ENCODE assay signal across 8 mouse cellular contexts in genomic region chr19:36925671-36926552, GRCm38 (mm10). TPM values are rescaled to one million over a fixed set of nuclear protein-coding genes. Genes with fewer than 3 reads are reported as not detected.
DNase-seq lines count a peak whose midpoint lies in the region; ATAC-seq and TF ChIP-seq lines count a peak whose summit lies in the region.

Gene Btaf1, plus strand, starts transcription at chr19:36926079.

- in situ Hi-C loops in ES-E14 (cut with MboI; ENCODE audit: low sequenced_read_pairs in 2 of 2, unreplicated experiment in 2 of 2): no loop called here

- TF ChIP-seq CTCF in layer of hippocampus, adult 2 months (conservative IDR thresholded peaks at IDR 0.05): no peak; the same call in 1 of the 2 replicates

- H3K27me3 ChIP-seq in forebrain, embryonic 14.5 days (replicated peaks; ENCODE audit: control insufficient read depth, insufficient read depth, low read length): no peaks in the 10 kb centered on the region
- no peaks in the 10 kb centered on the region for H3K27me3 ChIP-seq in lung, embryonic 15.5 days

- peak within 1 kb of the TSS; percentile 99 for H3K9ac ChIP-seq in ES-E14 (ENCODE audit: insufficient read depth, low read depth, low read length, poor library complexity, severe bottlenecking)
- H3K9ac ChIP-seq in forebrain, embryonic 14.5 days (ENCODE audit: low read length): peak within 1 kb of the TSS; percentile 91
- peak within 1 kb of the TSS; percentile 95 for H3K9ac ChIP-seq in lung, embryonic 15.5 days

- peak; percentile 79 for DNase-seq in ES-E14 (ENCODE audit: low read depth, low spot score)
- DNase-seq in cerebellum, adult 11 months: peak; percentile 80
- peak; percentile 95 for DNase-seq in forebrain, embryonic 14.5 days (ENCODE audit: low spot score)
- peak; percentile 87 to 91 for DNase-seq in heart, postnatal 14 days
- peak; percentile 84 to 92 for DNase-seq in layer of hippocampus, adult 2 months (ENCODE audit: low spot score in 2 of 2)
- peak; percentile 57 for DNase-seq in ovary, postnatal 10 days (ENCODE audit: low spot score)
- DNase-seq in thymus, postnatal 10 days (ENCODE audit: low spot score in 2 of 2): peak; percentile 70 to 75

- ATAC-seq in forebrain, embryonic 14.5 days: peak; percentile 97
- ATAC-seq in lung, embryonic 15.5 days (ENCODE audit: borderline replicate concordance, extremely low read depth, low FRiP score, low TSS enrichment): peak; percentile 95

- intact Hi-C loops in heart, postnatal 14 days (cut with DNase I): no loop called here

- peak within 1 kb of the TSS; percentile 76 for H3K27ac ChIP-seq in ES-E14 (ENCODE audit: insufficient read depth, low read depth, low read length, poor library complexity, severe bottlenecking)
- peak within 1 kb of the TSS; percentile 88 for H3K27ac ChIP-seq in forebrain, embryonic 14.5 days (ENCODE audit: low read depth, low read length)
- peak within 1 kb of the TSS; percentile 92 for H3K27ac ChIP-seq in layer of hippocampus, adult 2 months
- H3K27ac ChIP-seq in lung, embryonic 15.5 days: peak within 1 kb of the TSS; percentile 95

- WGBS in forebrain, embryonic 14.5 days: under 1% methylated on average over 98 of the region's 98 CpGs
- WGBS in lung, embryonic 15.5 days: under 1% methylated on average over 98 of the region's 98 CpGs

- H3K4me1 ChIP-seq in ES-E14 (ENCODE audit: control insufficient read depth in 2 of 2, insufficient read depth in 2 of 2, low read length in 2 of 2, poor library complexity in 1 of 2): peaks cover 0 to 7% of the 10 kb centered on the region in 2 experiments; a peak in 1 of 4 replicates
- peaks cover 10% of the 10 kb centered on the region for H3K4me1 ChIP-seq in forebrain, embryonic 14.5 days (ENCODE audit: control insufficient read depth, insufficient read depth, low read length)
- H3K4me1 ChIP-seq in lung, embryonic 15.5 days: peaks cover 33% of the 10 kb centered on the region

- H3K4me3 ChIP-seq in ES-E14 (ENCODE audit: insufficient read depth in 1 of 2, low read depth in 1 of 2, low read length in 2 of 2, poor library complexity in 1 of 2, severe bottlenecking in 1 of 2): peak within 1 kb of the TSS; percentile 80 to 100
- H3K4me3 ChIP-seq in forebrain, embryonic 14.5 days (ENCODE audit: low read depth, low read length): peak within 1 kb of the TSS; percentile 90
- peak within 1 kb of the TSS; percentile 91 for H3K4me3 ChIP-seq in layer of hippocampus, adult 2 months
- peak within 1 kb of the TSS; percentile 81 for H3K4me3 ChIP-seq in lung, embryonic 15.5 days

- H3K36me3 ChIP-seq in ES-E14 (ENCODE audit: control insufficient read depth, insufficient read depth, low read length, poor library complexity, severe bottlenecking): no peaks in the 10 kb centered on the region
- no peaks in the 10 kb centered on the region for H3K36me3 ChIP-seq in forebrain, embryonic 14.5 days (ENCODE audit: control insufficient read depth, insufficient read depth, low read length)
- no peaks in the 10 kb centered on the region for H3K36me3 ChIP-seq in lung, embryonic 15.5 days

- peak within 1 kb of the TSS; percentile 91 for H3K4me2 ChIP-seq in forebrain, embryonic 14.5 days (ENCODE audit: low read length)
- peak within 1 kb of the TSS; percentile 79 for H3K4me2 ChIP-seq in lung, embryonic 15.5 days

- no peaks in the 10 kb centered on the region for H3K9me3 ChIP-seq in ES-E14 (ENCODE audit: control insufficient read depth, insufficient read depth, low read depth, low read length)
- no peaks in the 10 kb centered on the region for H3K9me3 ChIP-seq in forebrain, embryonic 14.5 days (replicated peaks; ENCODE audit: control insufficient read depth, low read length)
- H3K9me3 ChIP-seq in lung, embryonic 15.5 days: no peaks in the 10 kb centered on the region

TF ChIP-seq in ES-E14, 5 proteins besides CTCF, POLR2A, EP300 and RAD21:
- no peak for TF ChIP-seq ZC3H11A (IDR thresholded peaks at IDR 0.05; ENCODE audit: borderline replicate concordance, low read depth, low read length)
- no peak for TF ChIP-seq MAFK (IDR thresholded peaks at IDR 0.05; ENCODE audit: insufficient read depth, low read depth, low read length)
- TF ChIP-seq CHD2 (IDR thresholded peaks at IDR 0.05; ENCODE audit: low read depth, low read length): no peak
- TF ChIP-seq ZNF384 (IDR thresholded peaks at IDR 0.05; ENCODE audit: low read depth, low read length): no peak
- peak; percentile 43; the same call in 1 of the 2 replicates for TF ChIP-seq HCFC1 (IDR thresholded peaks at IDR 0.05; ENCODE audit: borderline replicate concordance, insufficient read depth, low read length)

RNA-seq across cellular contexts. Expression of gene Btaf1, which starts in this region (rescaled TPM):
- total RNA-seq in ES-E14 (2012; rRNA removed): 37.2 and 41.0 TPM in 2 replicates
- 11.4 and 13.4 TPM in 2 replicates for polyA plus RNA-seq in forebrain, embryonic 14.5 days (2014; fragmentation: Nextera tagmentation; extraction: Ambion mirVana)
- total RNA-seq in heart, postnatal 14 days (2021): 10 to 100 TPM; 12.9 to 13.4 TPM
- 10 to 100 TPM; 23.9 to 33.4 TPM for total RNA-seq in layer of hippocampus, adult 2 months (2021)
- polyA plus RNA-seq in lung, embryonic 15.5 days (2015; fragmentation: Nextera tagmentation; extraction: Ambion mirVana): 10.9 and 11.3 TPM in 2 replicates

Comparison
In these comparisons a context has a peak if more than half of its experiments do, and no peak if none do; other contexts are left out.
1. Peak in every context shown above with its lines: DNase-seq, ATAC-seq, H3K4me3 ChIP-seq and H3K27ac ChIP-seq.